Mouse (Mus musculus): ENCODE measurements around the gene Cox15. TPM values are rescaled to one million over a fixed set of nuclear protein-coding genes. Genes with fewer than 3 reads are reported as not detected.
A peak's percentile ranks its signal among the peaks of the same experiment; 100 is the strongest.

Gene Cox15
- polyA plus RNA-seq, 1 experiment from 2014 or later = 10.0 TPM

GRCm38 (mm10) chr19:43711159-43711916 lies 41.5 kb downstream of the Cox15 start:
- Histone ChIP-seq H3K27ac (ENCODE audit: low read depth) (peak overlapping the region; percentile 75), H3K27me3 (replicated peaks; ENCODE audit: control insufficient read depth, insufficient read depth, low read length) (no peaks in the 10 kb centered on the region), H3K9ac (ENCODE audit: low read length) (no peak overlapping the region), H3K9me3 (ENCODE audit: control insufficient read depth, low read length) (no peaks in the 10 kb centered on the region), H3K4me1 (replicated peaks; ENCODE audit: control insufficient read depth, insufficient read depth, low read length) (no peaks in the 10 kb centered on the region), H3K4me2 (ENCODE audit: low read length) (0 out of 2 replicates have a peak overlapping the region, but pooled peaks have one; percentile 3), H3K36me3 (ENCODE audit: control insufficient read depth, insufficient read depth, low read length) (peaks cover 31% of the 10 kb centered on the region), H3K4me3 (ENCODE audit: low read depth, low read length) (no peak overlapping the region)
- ATAC-seq (replicated peaks; ENCODE audit: low FRiP score, low TSS enrichment, low read depth) = peak; percentile 75
- peak; percentile 69 for DNase-seq (ENCODE audit: low spot score)
- WGBS = 50% methylated on average over 22 of the region's 22 CpGs

- Histone ChIP-seq H3K4me3 (ENCODE audit: low read depth, low read length) (no peak overlapping the region), H3K9ac (ENCODE audit: low read length) (no peak overlapping the region), H3K4me1 (replicated peaks; ENCODE audit: control insufficient read depth, insufficient read depth, low read length) (no peaks in the 10 kb centered on the region), H3K36me3 (ENCODE audit: control insufficient read depth, insufficient read depth, low read length) (peaks cover 41% of the 10 kb centered on the region), H3K4me2 (ENCODE audit: low read length) (no peak overlapping the region), H3K9me3 (ENCODE audit: control insufficient read depth, low read length) (no peaks in the 10 kb centered on the region), H3K27me3 (replicated peaks; ENCODE audit: control insufficient read depth, insufficient read depth, low read length) (no peaks in the 10 kb centered on the region), H3K27ac (ENCODE audit: low read depth) (no peak overlapping the region)
- DNase-seq (ENCODE audit: low spot score) = no peak
- no peak for ATAC-seq (replicated peaks; ENCODE audit: low FRiP score, low TSS enrichment, low read depth)
- WGBS = 83% methylated on average over 8 of the region's 8 CpGs
Measured at GRCm38 (mm10) chr19:43709317-43709716, 43.5 kb downstream of the Cox15 start.

- DNase-seq (ENCODE audit: low spot score) = no peak
- 84% methylated on average over 7 of the region's 7 CpGs for WGBS
- no peaks in the 10 kb centered on the region for H3K9me3 ChIP-seq (ENCODE audit: control insufficient read depth, low read length)
- no peaks in the 10 kb centered on the region for H3K4me1 ChIP-seq (replicated peaks; ENCODE audit: control insufficient read depth, insufficient read depth, low read length)
- H3K27ac ChIP-seq (ENCODE audit: low read depth) = no peak overlapping the region
- peaks cover 45% of the 10 kb centered on the region for H3K36me3 ChIP-seq (ENCODE audit: control insufficient read depth, insufficient read depth, low read length)
- H3K4me3 ChIP-seq (ENCODE audit: low read depth, low read length) = no peak overlapping the region
- no peak overlapping the region for H3K4me2 ChIP-seq (ENCODE audit: low read length)
- ATAC-seq (replicated peaks; ENCODE audit: low FRiP score, low TSS enrichment, low read depth) = no peak
- H3K27me3 ChIP-seq (replicated peaks; ENCODE audit: control insufficient read depth, insufficient read depth, low read length) = no peaks in the 10 kb centered on the region
- H3K9ac ChIP-seq (ENCODE audit: low read length) = no peak overlapping the region
Measured at GRCm38 (mm10) chr19:43708206-43708605, 44.6 kb downstream of the Cox15 start.

- Histone ChIP-seq H3K27ac (ENCODE audit: low read depth) (no peak overlapping the region), H3K4me3 (ENCODE audit: low read depth, low read length) (no peak overlapping the region), H3K9ac (ENCODE audit: low read length) (no peak overlapping the region), H3K4me2 (ENCODE audit: low read length) (no peak overlapping the region), H3K36me3 (ENCODE audit: control insufficient read depth, insufficient read depth, low read length) (peaks cover 59% of the 10 kb centered on the region), H3K27me3 (replicated peaks; ENCODE audit: control insufficient read depth, insufficient read depth, low read length) (no peaks in the 10 kb centered on the region), H3K9me3 (ENCODE audit: control insufficient read depth, low read length) (no peaks in the 10 kb centered on the region), H3K4me1 (replicated peaks; ENCODE audit: control insufficient read depth, insufficient read depth, low read length) (no peaks in the 10 kb centered on the region)
- ATAC-seq (replicated peaks; ENCODE audit: low FRiP score, low TSS enrichment, low read depth) (no peak), DNase-seq (ENCODE audit: low spot score) (no peak)
- WGBS = 83% methylated on average over 17 of the region's 17 CpGs
Measured at GRCm38 (mm10) chr19:43704787-43705497, 47.9 kb downstream of the Cox15 start.

GRCm38 (mm10) chr19:43704211-43704610 lies 48.6 kb downstream of the Cox15 start:
- H3K4me2 ChIP-seq (ENCODE audit: low read length) = no peak overlapping the region
- no peak overlapping the region for H3K9ac ChIP-seq (ENCODE audit: low read length)
- H3K27ac ChIP-seq (ENCODE audit: low read depth) = no peak overlapping the region
- no peaks in the 10 kb centered on the region for H3K27me3 ChIP-seq (replicated peaks; ENCODE audit: control insufficient read depth, insufficient read depth, low read length)
- no peak overlapping the region for H3K4me3 ChIP-seq (ENCODE audit: low read depth, low read length)
- no peaks in the 10 kb centered on the region; the same call in 1 of the 2 replicates for H3K4me1 ChIP-seq (replicated peaks; ENCODE audit: control insufficient read depth, insufficient read depth, low read length)
- DNase-seq (ENCODE audit: low spot score) (no peak), ATAC-seq (replicated peaks; ENCODE audit: low FRiP score, low TSS enrichment, low read depth) (no peak)
- WGBS = 72% methylated on average over 11 of the region's 11 CpGs
- H3K36me3 ChIP-seq (ENCODE audit: control insufficient read depth, insufficient read depth, low read length) = peaks cover 60% of the 10 kb centered on the region
- H3K9me3 ChIP-seq (ENCODE audit: control insufficient read depth, low read length) = no peaks in the 10 kb centered on the region

GRCm38 (mm10) chr19:43699763-43700155 lies 53.0 kb downstream of the Cox15 start:
- H3K27ac ChIP-seq (ENCODE audit: low read depth) = no peak overlapping the region; the same call in 1 of the 2 replicates
- no peak overlapping the region for H3K9ac ChIP-seq (ENCODE audit: low read length)
- H3K9me3 ChIP-seq (ENCODE audit: control insufficient read depth, low read length) = no peaks in the 10 kb centered on the region
- no peak overlapping the region for H3K4me2 ChIP-seq (ENCODE audit: low read length)
- H3K4me3 ChIP-seq (ENCODE audit: low read depth, low read length) = no peak overlapping the region
- H3K36me3 ChIP-seq (ENCODE audit: control insufficient read depth, insufficient read depth, low read length) = peaks cover 25% of the 10 kb centered on the region
- ATAC-seq (replicated peaks; ENCODE audit: low FRiP score, low TSS enrichment, low read depth) = no peak
- no peaks in the 10 kb centered on the region for H3K27me3 ChIP-seq (replicated peaks; ENCODE audit: control insufficient read depth, insufficient read depth, low read length)
- 80% methylated on average over 6 of the region's 6 CpGs for WGBS
- DNase-seq (ENCODE audit: low spot score) = no peak
- peaks cover 4% of the 10 kb centered on the region; the same call in 1 of the 2 replicates for H3K4me1 ChIP-seq (replicated peaks; ENCODE audit: control insufficient read depth, insufficient read depth, low read length)

GRCm38 (mm10) chr19:43699021-43699762 lies 53.6 kb downstream of the Cox15 start:
- H3K9ac ChIP-seq (ENCODE audit: low read length) = no peak overlapping the region
- ATAC-seq (replicated peaks; ENCODE audit: low FRiP score, low TSS enrichment, low read depth) (no peak), DNase-seq (ENCODE audit: low spot score) (no peak)
- peaks cover 21% of the 10 kb centered on the region for H3K36me3 ChIP-seq (ENCODE audit: control insufficient read depth, insufficient read depth, low read length)
- H3K9me3 ChIP-seq (ENCODE audit: control insufficient read depth, low read length) = no peaks in the 10 kb centered on the region
- no peak overlapping the region for H3K4me2 ChIP-seq (ENCODE audit: low read length)
- H3K4me3 ChIP-seq (ENCODE audit: low read depth, low read length) = no peak overlapping the region
- H3K4me1 ChIP-seq (replicated peaks; ENCODE audit: control insufficient read depth, insufficient read depth, low read length) = peaks cover 4% of the 10 kb centered on the region; the same call in 1 of the 2 replicates
- H3K27me3 ChIP-seq (replicated peaks; ENCODE audit: control insufficient read depth, insufficient read depth, low read length) = no peaks in the 10 kb centered on the region
- WGBS = 57% methylated on average over 11 of the region's 11 CpGs
- no peak overlapping the region; the same call in 1 of the 2 replicates for H3K27ac ChIP-seq (ENCODE audit: low read depth)

GRCm38 (mm10) chr19:43697666-43698370 lies 55.0 kb downstream of the Cox15 start:
- no peak overlapping the region for H3K4me3 ChIP-seq (ENCODE audit: low read depth, low read length)
- no peaks in the 10 kb centered on the region for H3K9me3 ChIP-seq (ENCODE audit: control insufficient read depth, low read length)
- H3K9ac ChIP-seq (ENCODE audit: low read length) = no peak overlapping the region
- H3K4me1 ChIP-seq (replicated peaks; ENCODE audit: control insufficient read depth, insufficient read depth, low read length) = peaks cover 4% of the 10 kb centered on the region; the same call in 1 of the 2 replicates
- no peaks in the 10 kb centered on the region for H3K27me3 ChIP-seq (replicated peaks; ENCODE audit: control insufficient read depth, insufficient read depth, low read length)
- H3K27ac ChIP-seq (ENCODE audit: low read depth) = no peak overlapping the region
- WGBS = 87% methylated on average over 5 of the region's 5 CpGs
- DNase-seq (ENCODE audit: low spot score) (no peak), ATAC-seq (replicated peaks; ENCODE audit: low FRiP score, low TSS enrichment, low read depth) (no peak)
- H3K36me3 ChIP-seq (ENCODE audit: control insufficient read depth, insufficient read depth, low read length) = peaks cover 23% of the 10 kb centered on the region; the same call in 1 of the 2 replicates
- H3K4me2 ChIP-seq (ENCODE audit: low read length) = no peak overlapping the region
